Mouse (Mus musculus) adrenal gland (tissue): ENCODE results near the gene Slc44a1.

ENCODE experiments used
- intact Hi-C: fragments of 180-260 bp; cut with DNase I; formaldehyde crosslinking; loops from one replicate; pipeline ENCODE4 v1.15.1; 2025

The Slc44a1 gene

GRCm38 (mm10) chr4:53427120-53427519 lies 13.1 kb upstream of the Slc44a1 start:
- intact Hi-C loops: no loop called here

GRCm38 (mm10) chr4:53430522-53430921 lies 9.7 kb upstream of the Slc44a1 start:
- intact Hi-C loops: no loop called here

GRCm38 (mm10) chr4:53431585-53432234 lies 8.5 kb upstream of the Slc44a1 start:
- intact Hi-C loops: no loop called here

- intact Hi-C loops: loop anchor here (5.0 kb wide), 1 partner anchor 40 kb away; no protein-coding TSS in a partner anchor
Measured at GRCm38 (mm10) chr4:53437110-53437755, 3.0 kb upstream of the Slc44a1 start.

- intact Hi-C loops: loop anchor here (5.0 kb wide), 1 partner anchor 41 kb away; no protein-coding TSS in a partner anchor
Measured at GRCm38 (mm10) chr4:53438386-53438785, 1.8 kb upstream of the Slc44a1 start.

- intact Hi-C loops: loop anchor here (5.0 kb wide), 1 partner anchor 42 kb away; no protein-coding TSS in a partner anchor
Measured at GRCm38 (mm10) chr4:53438836-53439480, 1.3 kb upstream of the Slc44a1 start.

GRCm38 (mm10) chr4:53439636-53440009 lies 590 bp upstream of the Slc44a1 start:
- intact Hi-C loops: loop anchor here (5.0 kb wide), 1 partner anchor 42 kb away; no protein-coding TSS in a partner anchor

- intact Hi-C loops: no loop called here
Measured at GRCm38 (mm10) chr4:53440816-53441571, 781 bp downstream of the Slc44a1 start.

- intact Hi-C loops: no loop called here
Measured at GRCm38 (mm10) chr4:53441683-53442082, 1.5 kb downstream of the Slc44a1 start.

GRCm38 (mm10) chr4:53446216-53446615 lies 6.0 kb downstream of the Slc44a1 start:
- intact Hi-C loops: no loop called here

GRCm38 (mm10) chr4:53447773-53448172 lies 7.6 kb downstream of the Slc44a1 start:
- intact Hi-C loops: no loop called here

GRCm38 (mm10) chr4:53450736-53451135 lies 10.5 kb downstream of the Slc44a1 start:
- intact Hi-C loops: loop anchor here (5.0 kb wide), 1 partner anchor 68 kb away; no protein-coding TSS in a partner anchor

GRCm38 (mm10) chr4:53451887-53452286 lies 11.7 kb downstream of the Slc44a1 start:
- intact Hi-C loops: loop anchor here (5.0 kb wide), 1 partner anchor 70 kb away; no protein-coding TSS in a partner anchor

- intact Hi-C loops: loop anchor here (5.0 kb wide), 1 partner anchor 70 kb away; no protein-coding TSS in a partner anchor
Measured at GRCm38 (mm10) chr4:53452457-53452856, 12.2 kb downstream of the Slc44a1 start.

GRCm38 (mm10) chr4:53452976-53453889 lies 13.0 kb downstream of the Slc44a1 start:
- intact Hi-C loops: loop anchor here (5.0 kb wide), 1 partner anchor 71 kb away; no protein-coding TSS in a partner anchor

- intact Hi-C loops: no loop called here
Measured at GRCm38 (mm10) chr4:53455885-53456284, 15.7 kb downstream of the Slc44a1 start.

GRCm38 (mm10) chr4:53456570-53456969 lies 16.4 kb downstream of the Slc44a1 start:
- intact Hi-C loops: no loop called here

GRCm38 (mm10) chr4:53458503-53458902 lies 18.3 kb downstream of the Slc44a1 start:
- intact Hi-C loops: no loop called here

- intact Hi-C loops: no loop called here
Measured at GRCm38 (mm10) chr4:53459697-53460096, 19.5 kb downstream of the Slc44a1 start.

- intact Hi-C loops: no loop called here
Measured at GRCm38 (mm10) chr4:53461026-53461425, 20.8 kb downstream of the Slc44a1 start.
